Mouse (Mus musculus) R1 (cell line): ENCODE measurements around the gene Zfp992.
"Not testable (repeated sequence)": the region's sequence is repeated elsewhere in the genome, so short reads cannot be mapped to it uniquely, and the experiment has no call there.

ENCODE experiments used
- DNase-seq: peaks from one replicate; pipeline ENCODE4 v3.0.0-alpha.2; 2018; ENCODE audit warnings: low read depth, low spot score

Gene Zfp992

GRCm38 (mm10) chr4:146517150-146517549 lies 68.3 kb downstream of the Zfp992 start:
- DNase-seq, result not testable (repeated sequence)
